Mouse (Mus musculus): ENCODE data around the gene Rnase2a.
"Not testable (repeated sequence)": the region's sequence is repeated elsewhere in the genome, so short reads cannot be mapped to it uniquely, and the experiment has no call there.

Gene Rnase2a

DNA sequence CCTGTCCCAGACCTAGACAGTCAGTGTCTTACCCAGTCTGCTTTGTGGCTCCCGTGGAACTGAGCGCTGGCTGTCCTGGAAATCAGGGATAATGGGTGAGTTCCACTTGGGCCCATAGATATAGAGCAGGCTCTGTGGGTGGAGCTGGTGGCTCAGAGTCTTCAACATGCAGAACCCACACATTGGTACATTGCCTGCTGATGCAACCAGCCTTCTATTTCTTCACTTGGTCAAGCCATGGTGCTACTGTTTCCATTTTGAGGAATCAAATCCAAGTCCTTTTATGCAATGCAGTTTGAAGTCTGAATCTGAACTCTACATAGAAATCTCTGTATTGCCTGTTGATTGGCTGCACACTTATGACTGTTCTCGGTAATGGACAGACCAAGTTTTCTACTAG, at the start of gene Rnase2a:
Gene Rnase2a (minus strand): TSS at position 72 of the 400 bp plus-strand sequence.
- no peak for DNase-seq (ENCODE audit: low spot score)

DNA sequence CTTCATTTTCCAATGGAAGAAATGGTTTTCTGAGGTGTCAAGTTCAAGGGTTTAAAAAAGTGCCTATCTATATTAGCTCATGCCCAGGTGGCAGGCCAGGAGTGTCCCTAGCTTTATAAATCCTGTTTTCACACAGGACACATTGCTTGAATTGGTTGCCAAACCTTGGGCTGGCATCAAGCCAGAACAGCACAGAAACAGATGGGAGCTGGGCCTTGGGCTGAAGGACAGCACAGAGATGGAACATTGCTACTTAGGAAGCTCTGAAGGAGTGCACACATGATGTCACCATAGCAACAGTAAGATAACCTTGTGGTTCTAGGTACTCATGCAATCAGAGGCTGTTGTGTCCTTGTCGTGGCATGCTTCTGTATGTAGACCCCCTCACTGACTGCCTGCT, 35.6 kb upstream of the Rnase2a start:
- no peak for DNase-seq (ENCODE audit: low spot score)

DNA sequence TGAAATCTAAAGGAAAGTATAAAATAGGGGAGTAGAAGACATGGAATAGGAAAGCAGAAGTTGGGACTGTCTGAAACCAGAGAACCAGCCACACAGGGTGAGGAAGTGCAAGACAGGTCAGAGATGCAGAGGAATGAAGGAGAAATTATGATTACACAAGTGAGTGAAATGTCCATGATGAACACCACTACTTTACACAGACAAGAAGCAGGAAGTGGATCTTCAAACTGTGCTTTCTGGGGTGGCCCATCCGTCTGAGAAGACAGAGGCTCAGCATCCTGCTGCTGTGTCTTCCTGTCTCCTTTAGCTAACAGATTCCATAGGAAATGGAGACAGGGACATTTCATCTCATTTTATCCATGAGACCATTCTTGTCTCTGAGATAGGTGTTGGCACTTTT, 22.6 kb upstream of the Rnase2a start:
- not testable (repeated sequence) for DNase-seq (ENCODE audit: low spot score)

DNA sequence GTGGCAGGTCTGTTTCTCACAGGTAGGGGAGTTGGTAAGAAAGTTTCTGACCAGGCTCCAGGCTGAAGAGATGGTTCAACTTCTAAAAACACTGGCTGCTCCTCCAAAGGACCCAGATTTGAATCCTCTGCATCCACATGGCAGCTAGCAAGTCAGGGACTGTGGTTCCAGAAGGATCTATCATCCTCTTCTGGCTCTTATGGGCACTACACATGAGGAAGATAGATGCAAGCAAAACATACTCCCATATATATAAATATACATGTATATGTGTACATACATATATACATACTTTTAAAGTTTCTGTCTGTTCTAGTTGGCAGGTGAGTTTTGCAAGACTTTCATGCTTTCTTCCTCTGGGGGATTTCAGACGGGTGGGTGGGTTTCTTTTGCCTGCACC, 12.8 kb upstream of the Rnase2a start:
- no peak for DNase-seq (ENCODE audit: low spot score)

DNA sequence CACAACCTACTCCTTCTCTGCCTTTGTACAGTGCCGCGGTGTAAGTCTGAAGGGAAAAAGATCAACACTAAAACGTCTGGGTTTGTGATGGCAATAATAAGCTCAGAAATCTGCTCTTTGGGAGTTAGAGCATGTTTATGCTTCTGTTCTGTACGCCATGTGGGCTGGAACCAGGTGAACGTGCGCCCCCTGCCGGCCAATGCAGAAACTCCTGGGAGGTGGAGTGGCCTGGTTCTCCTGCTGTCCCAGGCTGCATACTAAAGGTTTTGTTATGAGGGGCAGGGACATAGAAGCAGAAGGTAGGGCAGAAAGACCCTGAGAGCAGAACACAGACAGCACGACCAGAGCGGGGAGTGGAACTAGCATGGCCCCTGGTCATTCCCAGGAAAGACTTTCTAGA, 10.2 kb upstream of the Rnase2a start:
- peak; percentile 29 for DNase-seq (ENCODE audit: low spot score)

DNA sequence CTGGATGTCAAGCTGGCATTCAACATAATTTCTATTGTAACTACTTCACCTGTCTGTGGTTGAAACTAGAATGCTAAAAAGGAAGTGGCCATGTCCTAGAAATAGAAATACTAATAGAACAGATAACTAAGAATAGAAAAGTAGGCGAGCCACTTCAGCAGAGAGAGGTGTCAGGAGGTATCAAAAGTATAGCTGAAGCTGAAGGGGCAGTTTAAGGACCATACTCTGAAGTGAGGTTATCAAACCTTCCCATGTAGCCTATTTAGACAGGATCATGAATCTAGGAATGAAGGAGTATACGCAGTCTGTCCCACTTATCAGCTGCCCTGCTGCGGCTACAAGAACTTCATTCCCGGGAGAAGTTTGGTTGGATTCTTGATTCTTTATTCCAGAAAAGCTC, 9.8 kb upstream of the Rnase2a start:
- no peak for DNase-seq (ENCODE audit: low spot score)

DNA sequence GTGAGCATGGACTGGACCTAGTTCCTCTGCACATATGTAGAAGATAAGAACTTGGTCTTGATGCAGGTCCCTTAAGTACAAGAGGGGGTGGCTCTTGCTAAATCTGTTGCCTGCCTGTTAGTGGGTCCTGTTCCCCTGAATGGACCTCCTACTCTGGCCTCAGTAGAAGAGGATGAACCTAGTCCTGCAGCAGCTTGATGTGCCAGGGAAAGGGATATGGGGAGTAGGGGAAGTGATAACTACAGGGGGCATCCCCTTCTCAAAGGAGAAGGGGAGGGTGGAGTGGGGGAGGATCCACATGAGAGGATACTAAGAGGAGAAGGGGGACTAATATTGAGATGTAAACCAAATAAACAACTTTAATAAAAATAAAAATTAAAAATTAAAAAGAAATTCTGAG, 6.5 kb upstream of the Rnase2a start:
- no peak for DNase-seq (ENCODE audit: low spot score)

DNA sequence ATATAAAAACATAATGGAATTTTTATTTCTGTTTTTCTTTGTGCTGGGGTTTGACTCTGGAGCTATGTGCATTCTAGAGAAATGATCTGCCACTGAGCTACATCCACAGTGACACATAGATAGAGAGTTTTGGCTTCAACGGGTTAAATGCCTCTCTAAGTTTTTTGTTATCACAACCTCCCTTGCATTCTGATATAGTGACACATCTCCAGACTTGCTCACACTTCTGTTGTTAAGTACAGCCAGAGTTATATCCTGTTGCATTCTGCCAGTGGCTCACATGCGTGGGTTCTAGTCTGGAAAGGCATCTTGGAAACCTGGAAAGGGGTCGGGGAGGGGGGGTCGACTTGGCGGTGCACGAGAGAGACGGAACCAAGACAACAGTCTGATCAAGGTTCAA, 3.8 kb upstream of the Rnase2a start:
- no peak for DNase-seq (ENCODE audit: low spot score)

DNA sequence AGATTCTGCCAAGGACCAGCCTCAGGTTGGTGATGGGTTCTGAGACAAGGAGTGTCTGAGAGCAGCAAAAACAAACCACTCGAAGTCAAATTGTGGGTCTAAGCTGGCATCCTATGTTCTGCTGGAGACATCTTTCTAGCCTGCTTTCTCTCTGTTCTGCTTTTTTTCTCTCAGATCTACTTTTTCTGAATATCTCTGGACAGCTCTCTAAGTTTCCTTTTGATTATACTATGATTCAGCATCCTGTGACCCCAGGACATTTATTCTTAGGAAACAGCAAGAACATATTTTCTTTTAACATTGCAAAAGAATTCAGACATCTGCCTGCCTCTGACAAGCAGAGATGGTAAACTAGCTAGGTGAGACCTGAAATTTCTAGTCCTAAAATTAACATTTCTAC, 2.3 kb downstream of the Rnase2a start:
- DNase-seq (ENCODE audit: low spot score) = no peak

DNA sequence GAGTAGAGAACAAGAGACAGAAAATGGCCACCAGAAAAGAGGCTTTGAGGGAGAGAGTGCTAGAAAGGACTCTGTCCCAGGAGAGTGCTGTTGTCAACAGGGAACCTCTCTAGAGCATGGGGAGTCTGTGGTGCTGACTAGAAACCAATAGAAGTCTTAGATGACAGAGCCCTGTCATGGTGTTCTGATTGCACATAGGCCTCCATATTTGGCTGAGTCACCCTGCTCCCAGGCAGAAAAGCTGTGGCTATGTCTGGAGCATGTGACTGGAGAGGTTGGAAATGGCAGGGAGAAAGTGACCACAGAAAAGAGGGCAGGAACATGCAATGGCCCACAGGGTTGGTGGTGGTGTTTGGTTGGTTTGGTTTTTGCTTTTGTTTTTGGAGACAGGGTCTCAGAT, 3.7 kb downstream of the Rnase2a start:
- not testable (repeated sequence) for DNase-seq (ENCODE audit: low spot score)

DNA sequence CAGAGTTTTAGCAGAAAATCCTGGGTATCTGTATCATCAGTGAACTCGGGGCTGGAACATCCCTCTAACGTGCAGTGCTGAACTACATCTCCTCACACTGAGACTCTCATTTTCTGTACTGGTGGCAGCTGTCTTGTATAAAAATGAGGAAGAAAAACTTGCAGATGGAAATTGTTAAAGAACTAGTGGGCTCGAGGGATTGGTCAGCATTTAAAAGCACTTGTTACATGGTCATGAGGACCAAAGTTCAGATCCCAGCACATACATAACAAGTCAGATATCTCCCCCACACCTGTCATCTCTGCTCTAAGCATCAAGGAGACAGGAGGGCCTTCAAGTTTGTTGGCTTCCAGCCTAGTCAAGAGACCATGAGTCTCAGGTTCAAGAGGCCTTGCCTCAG, 5.6 kb downstream of the Rnase2a start:
- no peak for DNase-seq (ENCODE audit: low spot score)

DNA sequence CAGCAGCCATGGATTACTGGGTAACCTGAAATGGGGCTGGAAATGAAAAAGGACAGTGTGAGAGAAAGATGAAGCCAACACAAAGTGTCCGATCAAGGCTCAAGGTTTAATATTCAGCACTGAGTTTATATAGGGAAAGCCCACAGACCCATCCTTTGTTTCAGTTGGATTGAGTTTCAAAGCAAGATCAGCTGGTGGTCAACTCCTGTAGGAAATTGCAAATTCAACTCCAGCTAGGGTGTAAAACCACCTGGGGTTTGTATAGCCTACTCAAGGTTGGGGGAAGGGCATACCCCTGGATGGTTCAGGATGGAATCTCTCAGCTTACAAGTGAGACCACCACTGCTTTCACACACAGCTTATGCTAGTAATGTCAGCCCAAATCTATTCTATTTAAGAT, 8.2 kb downstream of the Rnase2a start:
- DNase-seq (ENCODE audit: low spot score) = no peak

DNA sequence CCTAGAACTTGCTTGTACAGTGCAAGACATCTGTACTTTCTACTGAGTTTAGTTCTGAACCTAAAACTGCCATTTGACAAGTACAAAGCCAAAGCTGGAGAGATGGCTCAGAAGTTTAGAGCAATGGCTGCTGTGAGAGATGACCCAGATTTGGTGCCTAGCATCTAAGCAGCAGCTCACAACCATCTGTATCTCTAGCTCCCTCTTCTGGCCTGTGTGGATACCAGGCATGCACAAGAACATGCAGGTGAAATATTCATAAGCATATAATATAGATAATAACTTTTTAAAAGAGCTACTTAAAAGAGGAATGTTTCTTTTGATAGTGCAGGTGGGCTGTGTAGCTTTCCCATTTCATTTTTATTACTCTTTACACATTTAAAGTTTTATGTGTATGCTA, 15.0 kb downstream of the Rnase2a start:
- DNase-seq (ENCODE audit: low spot score) = no peak

DNA sequence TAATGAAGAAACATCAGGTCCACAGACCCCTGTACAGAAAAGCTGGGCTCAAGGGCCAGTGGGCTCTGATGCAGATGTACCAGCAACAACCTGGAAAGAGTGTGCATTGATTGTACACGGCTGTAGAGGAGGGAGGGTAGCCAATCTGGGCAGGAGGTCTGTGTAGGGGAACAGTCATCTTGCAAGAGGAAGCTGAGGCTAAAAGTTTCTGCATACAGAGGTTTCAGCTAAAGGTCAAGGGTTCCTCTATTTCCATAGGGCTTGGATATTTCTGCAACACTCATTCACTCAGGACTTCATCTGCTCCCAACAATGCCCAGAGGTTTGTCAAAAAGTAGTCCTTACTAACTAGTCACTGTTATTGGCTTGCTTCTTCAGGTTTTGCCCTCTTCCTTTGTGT, 18.4 kb downstream of the Rnase2a start:
- not testable (repeated sequence) for DNase-seq (ENCODE audit: low spot score)

DNA sequence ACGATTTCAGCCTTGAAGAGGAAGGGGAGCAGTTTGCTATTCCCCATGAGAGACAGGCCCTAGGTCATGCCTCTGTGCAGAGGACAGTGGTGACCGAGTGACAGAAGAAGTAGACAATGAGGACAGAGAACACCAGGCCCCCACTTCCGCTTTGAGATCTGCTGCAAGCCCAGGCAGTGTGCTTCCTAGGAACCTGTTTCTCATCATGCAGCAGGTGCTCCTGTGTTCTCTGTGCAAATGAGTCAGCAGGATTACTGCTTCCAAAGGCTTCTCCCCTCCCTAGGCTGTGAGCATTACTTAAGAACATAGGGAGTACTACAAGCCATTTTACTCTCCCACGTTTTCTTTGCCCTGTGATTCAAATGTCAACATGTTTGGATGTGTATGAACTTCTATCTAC, 26.3 kb downstream of the Rnase2a start:
- not testable (repeated sequence) for DNase-seq (ENCODE audit: low spot score)

DNA sequence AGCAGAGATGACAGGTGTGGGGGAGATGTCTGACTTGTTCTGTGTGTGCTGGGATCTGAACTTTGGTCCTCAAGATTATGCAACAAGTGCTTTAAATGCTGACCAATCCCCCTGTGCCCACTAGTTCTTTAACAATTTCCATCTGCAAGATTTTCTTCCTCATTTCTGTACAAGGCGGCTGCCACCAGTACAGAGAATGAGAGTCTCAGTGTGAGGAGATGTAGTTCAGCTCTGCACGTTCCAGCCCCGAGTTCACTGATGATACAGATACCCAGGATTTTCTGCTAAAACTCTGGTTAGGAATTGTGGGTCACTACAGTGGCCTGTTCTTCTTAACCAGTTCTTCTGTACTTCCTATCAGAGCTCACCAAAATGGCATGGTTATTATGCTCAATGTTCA, 35.8 kb downstream of the Rnase2a start:
- DNase-seq (ENCODE audit: low spot score) = not testable (repeated sequence)

Data from urinary bladder, postnatal 10 days (tissue).